Mouse (Mus musculus) A20 (cell line): ENCODE measurements around the gene Lrmp.

Experiments used
- DNase-seq: peaks from one replicate; pipeline ENCODE4 v3.0.0-alpha.2; 2011; ENCODE audit warnings: low read depth, low spot score

The Lrmp gene

DNA sequence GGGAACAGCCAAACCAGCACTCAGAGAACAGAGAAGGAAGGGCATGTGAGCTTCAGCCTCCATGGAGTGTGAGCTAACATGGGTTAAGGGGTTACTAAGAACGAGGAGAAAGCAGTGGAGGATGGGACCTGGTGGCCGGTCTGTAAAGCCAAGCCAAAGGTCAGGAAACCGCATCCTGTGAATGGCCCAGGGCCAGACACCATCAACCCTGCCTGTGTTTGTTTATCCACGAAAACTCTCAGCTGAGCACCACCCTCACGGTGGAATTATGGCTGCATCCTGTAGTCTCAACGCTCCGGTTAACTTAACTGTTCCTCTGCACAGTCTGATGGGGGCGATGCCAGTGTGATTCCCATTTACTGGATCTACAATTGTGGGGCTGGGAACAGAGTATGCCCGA, 20.4 kb downstream of the Lrmp start:
- DNase-seq: no peak

DNA sequence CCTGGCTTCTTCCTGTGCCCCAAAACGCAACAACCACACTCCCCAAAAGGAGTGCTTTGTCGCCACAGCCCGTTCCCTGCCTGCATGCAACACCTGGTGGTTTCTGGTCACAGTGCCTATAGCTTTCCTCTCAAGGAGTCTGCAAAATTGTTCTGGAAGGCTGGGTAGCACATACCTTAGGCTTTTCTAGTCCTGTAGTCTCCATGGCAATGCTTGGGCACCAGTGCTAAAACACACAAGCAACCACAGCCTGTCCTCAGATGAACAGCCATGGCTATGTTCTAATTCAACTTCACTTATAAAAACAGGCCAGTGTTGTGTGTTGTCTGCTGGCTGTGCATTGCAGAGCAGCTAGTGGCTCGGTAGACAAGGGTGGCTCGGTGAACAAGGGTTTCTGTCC, 21.4 kb downstream of the Lrmp start:
- no peak for DNase-seq

DNA sequence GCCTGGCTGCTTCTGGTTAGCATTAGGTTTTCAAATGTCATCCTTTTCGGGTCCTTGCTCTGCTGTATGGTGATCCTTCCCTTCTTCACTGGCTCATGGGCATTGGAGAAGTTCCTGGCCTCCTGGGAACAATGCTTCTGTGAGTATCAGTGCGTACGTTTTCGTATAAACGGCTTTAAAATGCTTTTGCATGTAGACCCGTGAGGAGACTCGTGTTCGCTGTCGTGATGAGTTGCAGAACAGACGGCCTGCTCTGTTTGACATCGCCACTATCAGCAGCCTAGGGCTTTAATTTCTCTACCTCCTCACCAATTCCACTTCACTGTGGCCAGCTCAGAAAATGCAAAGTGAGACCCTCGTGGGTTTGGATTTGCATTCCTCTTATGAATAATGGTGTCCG, 23.8 kb downstream of the Lrmp start:
- DNase-seq: no peak

DNA sequence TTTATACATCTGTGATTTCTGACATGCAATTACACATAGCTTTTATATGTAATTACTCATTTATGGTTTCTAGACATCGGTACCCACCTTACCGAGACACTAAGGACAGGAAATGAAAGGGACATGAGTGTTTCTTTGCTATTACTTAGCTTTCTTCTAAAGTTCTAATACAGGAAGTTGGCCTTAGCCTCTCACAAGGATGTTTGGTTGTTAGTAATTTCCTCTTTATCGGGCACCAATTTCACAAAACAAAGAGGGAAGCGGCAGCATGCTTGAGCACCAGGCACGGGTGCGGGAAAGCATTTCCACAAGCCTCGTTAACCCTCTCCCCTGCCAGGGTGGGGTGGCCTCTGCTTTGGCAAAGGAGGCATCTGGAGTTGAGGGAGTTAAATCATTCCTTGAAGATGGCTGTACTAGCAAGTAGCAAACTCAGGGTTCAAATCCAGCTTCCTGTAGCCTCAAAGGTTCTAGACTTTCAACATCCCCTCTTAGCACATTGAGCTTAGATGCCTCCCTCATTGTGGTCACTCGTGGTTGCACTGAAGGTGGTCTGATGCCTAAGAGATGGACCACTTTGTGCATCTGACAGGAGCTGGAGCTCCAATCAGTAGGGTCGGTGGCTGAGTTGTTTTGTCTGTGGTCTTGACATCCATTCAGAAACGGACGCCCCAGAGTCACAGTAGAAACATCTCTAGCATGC, 24.5 kb downstream of the Lrmp start:
- DNase-seq: no peak

DNA sequence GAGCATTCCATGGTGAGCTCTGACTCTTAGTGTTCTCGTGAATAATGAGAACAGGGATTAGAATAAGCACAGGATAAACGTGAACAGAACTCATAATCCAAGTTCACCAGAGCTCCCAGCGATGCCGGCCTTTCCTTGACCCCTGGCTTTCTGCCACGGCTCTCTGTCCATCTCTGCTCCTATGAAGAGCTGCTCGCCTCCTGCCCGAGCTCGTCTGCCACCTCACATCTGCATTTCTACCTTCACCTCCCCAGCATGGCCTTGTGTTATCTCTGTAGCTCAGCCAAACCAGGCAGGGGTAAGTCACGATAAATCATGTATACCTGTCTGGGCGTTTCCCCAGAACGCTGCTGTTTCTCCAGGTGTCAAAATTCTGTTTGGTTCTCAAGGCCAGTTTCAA, 25.3 kb downstream of the Lrmp start:
- DNase-seq: no peak

DNA sequence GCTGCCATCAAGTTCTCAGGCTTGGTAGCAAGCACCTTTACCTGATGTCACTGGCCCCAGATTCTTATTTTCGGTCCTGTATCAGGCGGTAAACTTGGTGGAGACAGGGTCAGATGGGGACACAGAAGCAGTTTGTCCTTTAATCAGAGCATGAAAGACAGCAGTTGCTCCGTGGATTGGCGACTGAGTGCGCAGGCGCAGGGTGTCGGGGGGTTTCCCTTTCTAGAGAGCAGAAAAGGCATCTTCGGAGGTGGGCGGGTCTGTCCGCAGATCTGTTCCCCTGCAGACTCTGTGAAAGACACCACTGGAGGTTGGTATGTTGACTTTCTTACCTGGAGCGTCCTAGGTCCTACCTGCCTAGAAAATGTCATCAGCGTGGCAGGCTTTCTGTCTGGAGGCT, 26.4 kb downstream of the Lrmp start:
- DNase-seq: no peak

GRCm38 (mm10) chr6:145145173-145145572, 29.7 kb downstream of the Lrmp start:
- DNase-seq: no peak

DNA sequence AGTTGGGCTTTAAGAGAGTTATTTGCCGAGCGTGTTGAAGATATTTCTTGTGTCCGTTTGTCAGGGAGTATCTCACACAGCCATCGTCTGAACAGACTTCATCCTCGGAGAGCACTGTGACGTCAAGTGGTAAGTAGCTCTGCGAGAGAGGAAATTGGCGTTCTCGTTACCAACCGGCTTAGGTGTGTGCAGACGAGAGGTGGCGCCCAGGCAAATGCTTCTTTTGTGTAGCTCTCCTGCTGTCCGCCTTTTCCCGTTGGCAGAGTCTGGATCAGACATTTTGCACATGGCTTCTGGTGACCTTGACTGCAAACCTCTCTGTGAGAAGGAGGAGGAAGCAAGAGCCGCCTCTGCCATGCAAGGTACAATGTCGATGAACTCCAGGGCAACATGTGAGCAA, 32.3 kb downstream of the Lrmp start:
- no peak for DNase-seq

DNA sequence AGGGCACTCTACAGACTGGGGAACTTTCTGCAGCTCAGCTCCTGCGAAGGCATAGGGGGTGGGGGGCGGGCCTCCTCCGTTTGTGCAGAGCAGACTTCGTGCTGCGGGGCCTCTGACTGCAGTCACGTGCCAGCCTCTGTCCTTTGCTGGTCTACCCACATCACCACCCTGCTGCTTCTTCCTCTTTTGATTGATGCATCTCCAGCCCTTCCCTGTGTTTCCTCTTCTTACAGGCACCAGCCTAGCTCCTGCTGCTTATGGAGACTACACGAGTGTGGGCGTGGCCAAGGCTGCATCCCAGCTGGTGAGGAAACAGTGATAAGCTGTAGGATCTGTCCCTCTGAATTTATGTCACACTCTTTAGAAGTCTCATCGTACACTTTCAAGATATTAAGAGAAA, 33.6 kb downstream of the Lrmp start:
- DNase-seq: no peak

GRCm38 (mm10) chr6:145158619-145159018, 43.2 kb downstream of the Lrmp start:
- peak; percentile 12 for DNase-seq

- DNase-seq: no peak
These were observed 45.1 kb downstream of the Lrmp start for GRCm38 (mm10) chr6:145160581-145160980.

GRCm38 (mm10) chr6:145171892-145172606, 56.6 kb downstream of the Lrmp start:
- DNase-seq: no peak

GRCm38 (mm10) chr6:145173781-145174191, 58.3 kb downstream of the Lrmp start:
- DNase-seq: no peak

DNA sequence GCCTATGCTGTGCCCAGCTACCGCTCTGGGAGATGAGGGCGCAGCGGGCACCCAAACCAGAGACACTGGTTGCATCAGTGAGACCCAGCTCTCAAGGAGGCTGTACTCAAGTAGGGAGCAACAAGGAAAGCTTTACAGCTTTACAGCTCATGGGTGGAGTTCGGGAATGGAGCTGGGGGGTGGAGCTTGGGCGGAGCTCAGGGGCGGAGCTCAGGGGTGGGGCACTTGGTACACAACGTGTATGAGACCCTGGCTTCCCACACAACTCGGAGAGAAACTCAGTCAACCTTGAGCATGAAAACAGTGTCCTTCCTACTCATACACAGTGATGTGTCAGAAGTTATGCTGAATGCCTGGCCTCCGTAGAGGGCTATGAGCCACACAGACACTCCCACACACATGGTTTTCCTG, 60.1 kb downstream of the Lrmp start:
- no peak for DNase-seq

GRCm38 (mm10) chr6:145176474-145176873, 61.0 kb downstream of the Lrmp start:
- DNase-seq: no peak

DNA sequence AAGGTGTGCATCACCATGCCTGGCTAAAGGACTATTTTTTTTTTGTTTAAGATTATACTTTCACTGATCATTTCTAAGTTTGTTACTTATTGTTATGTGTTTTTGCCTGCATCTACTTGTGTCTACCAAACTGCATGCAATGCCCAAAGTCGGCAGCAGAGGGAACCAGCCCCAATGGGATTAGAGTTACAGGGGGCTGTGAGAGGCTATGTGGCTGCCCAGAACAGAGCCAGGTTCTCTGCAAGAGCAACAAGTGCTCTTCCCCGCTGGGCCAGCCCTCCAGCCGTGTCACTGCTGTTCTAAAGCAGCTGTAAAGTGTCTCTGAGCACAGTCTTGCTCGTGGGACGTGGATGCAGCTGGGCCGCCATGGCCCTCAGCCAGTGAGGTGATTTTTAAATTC, 64.2 kb downstream of the Lrmp start:
- DNase-seq: peak; percentile 68

DNA sequence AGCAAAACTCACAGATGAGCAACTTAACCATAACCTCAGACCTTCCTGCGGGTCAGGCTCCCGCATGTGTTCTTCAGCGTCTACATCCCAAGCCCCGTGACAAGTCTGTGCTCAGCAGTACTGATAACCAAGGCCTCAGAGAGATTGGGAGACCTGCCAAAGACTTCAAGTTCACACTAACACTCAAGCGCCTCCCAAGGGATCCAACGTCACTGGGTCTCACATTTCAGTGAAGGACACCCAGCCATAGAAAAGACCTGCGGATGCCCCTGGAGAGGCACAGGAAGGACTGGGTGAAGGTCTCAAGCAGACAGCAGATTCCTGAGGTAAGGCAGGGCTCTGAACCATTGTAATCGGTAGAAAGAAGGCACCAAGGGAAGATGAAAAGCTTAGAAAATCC, 66.6 kb downstream of the Lrmp start:
- no peak for DNase-seq

DNA sequence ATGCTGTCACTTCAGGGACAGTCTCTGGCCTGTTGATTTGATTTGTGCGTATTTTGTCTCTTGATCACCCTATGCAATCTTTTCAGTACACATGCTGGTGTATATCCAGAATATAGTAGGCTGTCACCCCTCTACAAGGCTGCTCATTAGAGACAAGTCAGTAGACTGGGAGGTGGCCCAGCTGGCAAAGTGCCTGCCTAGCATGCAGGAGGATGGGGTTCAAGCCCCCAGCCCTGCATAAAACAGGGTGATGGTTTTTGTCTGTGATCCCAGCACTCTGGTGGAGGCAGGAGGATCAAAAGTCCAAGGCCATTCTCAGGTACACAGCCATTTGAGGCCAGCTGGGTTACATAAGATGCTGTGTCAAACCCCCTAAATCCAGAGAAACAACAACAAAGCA, 70.6 kb downstream of the Lrmp start:
- no peak for DNase-seq

DNA sequence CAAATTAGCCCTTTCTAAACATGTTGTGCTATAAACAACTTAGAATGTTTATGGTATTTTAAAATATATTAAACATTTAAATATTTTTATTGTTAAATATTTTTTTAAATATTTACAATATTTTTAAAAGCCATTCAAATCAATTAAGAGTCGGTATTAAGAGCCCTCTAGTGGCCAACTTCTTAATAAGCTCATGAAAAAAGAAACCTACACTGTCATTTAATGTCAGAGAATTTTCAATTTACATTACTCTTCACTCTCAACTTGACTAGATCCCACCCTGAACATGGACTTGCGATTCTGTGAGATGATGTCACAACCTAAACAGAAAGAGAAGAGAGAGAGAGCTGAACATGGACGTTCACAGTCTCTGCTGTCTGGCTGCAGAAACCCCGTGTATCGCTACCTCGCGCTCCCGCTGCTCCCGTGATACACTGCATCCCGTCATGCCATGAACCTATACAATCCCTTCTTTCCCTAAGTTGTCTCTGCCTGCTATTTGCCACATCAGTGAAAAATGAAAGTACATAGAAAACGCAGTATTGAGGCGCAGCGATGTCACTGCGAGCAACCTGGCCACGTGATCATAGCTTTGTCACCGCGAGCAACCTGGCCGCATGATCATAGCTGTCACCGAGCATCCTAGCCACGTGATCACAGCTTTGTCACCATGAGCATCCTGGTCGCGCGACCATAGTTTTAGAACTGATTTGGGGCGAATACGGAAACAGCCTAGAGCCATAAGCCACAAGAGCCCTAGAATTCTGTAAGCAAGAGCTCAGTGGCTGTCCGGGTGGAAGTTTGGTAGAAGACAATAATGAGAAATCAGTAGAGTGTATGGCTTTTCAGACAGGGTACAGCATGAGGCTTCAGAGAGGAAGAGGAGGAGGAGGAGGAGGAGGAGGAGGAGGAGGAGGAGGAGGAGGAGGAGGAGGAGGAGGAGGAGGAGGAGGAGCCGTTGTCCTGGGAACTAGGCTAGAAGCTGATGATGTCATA, 71.9 kb downstream of the Lrmp start:
- peak; percentile 75 for DNase-seq

DNA sequence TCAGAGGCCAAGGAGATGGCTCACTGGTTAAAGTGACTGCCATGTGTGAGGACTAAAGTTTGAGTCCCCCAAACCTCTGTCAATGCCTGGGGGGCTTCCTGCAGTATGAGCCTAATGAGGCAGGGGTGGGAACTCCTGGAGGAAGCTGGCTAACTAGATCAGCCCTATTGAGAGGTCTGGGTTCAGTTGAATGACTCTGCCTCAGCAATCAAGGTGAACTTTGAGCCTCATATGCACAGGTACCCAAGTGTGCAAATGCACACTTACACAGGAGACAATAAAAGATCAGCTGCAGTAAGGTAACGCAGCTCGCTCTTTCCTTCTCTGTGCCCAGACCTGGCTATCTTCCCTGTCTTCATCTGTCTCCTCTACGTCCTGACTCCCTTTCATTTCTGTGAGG, 77.6 kb downstream of the Lrmp start:
- no peak for DNase-seq

DNA sequence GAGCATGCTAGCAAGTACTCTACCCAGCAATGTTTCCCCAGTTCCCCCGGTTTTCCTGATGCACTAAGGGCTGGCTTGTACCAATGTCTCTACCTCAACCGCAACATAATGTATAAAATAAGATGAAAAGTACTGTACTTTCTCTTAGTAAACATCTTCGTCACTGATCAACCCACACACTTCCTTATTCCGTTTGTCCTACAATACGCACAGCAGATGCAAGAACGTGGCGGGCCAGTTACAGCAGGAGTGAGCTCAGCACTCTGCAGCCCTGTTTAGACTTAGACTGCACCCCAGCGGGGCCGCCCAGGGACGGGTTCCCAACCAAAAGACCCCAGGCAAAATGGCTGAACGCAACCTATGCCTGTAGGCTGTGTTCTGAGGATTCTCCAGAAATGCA, 78.0 kb downstream of the Lrmp start:
- peak; percentile 29 for DNase-seq
